Mouse (Mus musculus) layer of hippocampus, adult 9-10 months (tissue): Measurements from ENCODE around the gene Kcnj12.

Source experiments
- DNase-seq: peaks from one replicate; pipeline ENCODE4 v3.0.0; 2022; ENCODE audit warnings: low spot score

Kcnj12 gene

DNA sequence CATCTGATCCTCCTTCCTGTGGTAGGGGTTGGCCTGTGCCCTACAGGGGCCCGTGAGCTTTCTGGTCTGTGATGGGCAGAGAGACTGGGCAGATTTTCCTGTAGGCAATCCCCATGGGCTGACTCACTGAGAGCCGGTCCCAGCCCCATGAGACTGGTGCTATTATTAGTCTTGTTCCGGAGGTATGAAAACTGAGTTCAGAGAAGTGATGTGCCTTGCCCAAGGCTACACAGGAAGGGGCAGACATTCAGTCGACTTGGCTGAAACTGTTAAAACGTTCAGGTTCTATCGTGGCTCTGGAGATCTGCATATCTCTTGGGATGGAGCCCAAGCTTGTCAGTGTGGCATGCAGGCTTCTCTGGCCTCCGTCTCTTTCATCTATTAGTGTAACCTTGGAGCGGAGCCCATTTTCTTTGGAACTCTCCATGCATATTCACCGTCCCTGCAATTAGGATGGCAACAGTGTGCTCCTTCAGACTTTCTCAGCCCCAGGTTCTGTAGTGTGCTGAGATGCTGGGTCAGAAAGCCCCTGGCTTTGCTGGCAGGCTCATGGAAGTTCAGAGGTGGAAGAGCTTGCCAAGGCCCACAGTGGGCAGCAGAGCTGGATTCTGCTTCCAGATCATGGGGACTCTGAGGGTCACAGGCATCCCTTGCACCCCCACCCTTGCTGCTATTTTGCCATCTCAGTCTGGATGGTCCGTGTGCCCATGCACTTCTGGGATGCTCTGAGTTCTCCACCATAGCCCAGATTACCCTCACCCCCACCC, 37.5 kb downstream of the Kcnj12 start:
- DNase-seq = no peak

DNA sequence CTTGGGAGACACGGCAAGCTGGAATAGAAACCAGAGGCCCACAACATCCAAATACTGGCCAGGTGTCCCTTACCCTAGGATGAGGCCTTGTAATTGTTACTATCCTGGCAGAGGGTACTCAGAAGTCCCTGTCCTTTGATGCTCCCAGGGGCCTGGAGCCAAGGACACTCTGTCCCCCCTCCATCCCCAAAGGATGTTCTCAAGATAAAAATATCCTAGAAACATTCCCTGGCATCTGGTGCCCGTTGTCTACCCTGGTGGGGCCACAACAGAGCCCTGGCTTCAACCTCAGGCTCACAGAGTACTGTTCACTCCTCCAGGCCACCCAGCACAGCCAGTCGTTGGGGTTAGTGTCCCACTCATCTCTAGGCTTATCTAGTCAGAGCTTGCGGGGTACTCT, 38.3 kb downstream of the Kcnj12 start:
- no peak for DNase-seq

DNA sequence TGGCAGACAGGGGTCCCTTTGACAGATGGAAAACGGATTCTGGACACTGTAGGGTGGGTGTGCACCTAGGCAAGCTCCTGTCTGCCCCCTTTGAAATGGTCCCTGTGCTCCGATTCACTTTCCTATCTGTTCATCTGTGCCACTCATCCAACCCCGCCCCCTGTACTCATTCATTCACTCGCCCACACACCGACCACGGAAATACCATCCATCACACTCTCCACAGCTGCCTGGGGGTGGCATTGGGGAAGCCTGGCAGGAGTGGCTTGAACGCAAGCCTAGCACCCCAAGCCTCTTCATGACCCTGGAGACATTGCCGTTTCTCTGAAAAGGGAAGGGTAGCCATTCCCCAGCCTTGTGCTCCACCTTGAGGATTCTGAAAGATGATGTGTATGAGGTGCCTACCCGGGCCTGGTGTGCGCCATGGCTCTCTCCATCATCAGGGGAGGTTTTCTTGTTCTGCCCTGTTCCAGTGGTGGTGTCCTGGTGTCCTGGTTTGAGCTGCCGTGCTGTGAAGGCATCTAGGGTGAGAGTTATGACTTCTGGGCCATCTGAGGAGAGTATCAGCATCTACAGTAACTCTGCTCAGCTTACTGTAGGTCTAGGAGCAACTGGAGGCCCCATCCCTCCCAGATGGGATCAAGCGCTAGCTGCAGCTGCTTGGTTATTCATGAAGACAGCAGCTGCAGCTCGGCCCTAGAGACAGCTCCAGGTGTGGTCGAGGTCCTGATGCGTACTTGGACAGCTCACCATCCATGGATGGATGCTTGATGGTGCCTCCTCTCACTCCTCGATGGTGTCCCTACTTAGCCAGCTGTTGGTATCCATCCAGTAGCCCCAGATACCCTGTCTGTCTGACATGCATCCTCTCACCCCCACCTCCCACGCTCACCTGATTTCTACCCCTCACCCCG, 40.4 kb downstream of the Kcnj12 start:
- no peak for DNase-seq

DNA sequence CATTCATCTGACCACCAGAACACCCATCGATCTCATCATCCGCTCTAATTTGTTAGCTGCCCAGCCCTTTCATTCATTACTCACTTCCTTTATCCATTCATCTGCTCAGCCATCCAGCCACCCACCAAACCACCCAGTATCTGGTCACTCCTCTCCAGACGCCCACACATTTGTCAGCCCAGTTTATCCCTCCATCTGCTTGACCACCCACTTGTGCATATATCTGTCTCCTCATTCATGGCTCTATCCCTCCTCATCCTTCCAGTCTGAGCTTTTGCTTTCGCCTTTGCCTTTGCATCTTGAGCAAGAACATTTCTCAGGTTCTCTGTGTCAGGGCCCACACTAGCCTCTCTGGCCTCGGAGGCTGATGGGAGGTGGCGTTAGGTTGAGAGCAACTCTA, 41.1 kb downstream of the Kcnj12 start:
- DNase-seq = no peak

DNA sequence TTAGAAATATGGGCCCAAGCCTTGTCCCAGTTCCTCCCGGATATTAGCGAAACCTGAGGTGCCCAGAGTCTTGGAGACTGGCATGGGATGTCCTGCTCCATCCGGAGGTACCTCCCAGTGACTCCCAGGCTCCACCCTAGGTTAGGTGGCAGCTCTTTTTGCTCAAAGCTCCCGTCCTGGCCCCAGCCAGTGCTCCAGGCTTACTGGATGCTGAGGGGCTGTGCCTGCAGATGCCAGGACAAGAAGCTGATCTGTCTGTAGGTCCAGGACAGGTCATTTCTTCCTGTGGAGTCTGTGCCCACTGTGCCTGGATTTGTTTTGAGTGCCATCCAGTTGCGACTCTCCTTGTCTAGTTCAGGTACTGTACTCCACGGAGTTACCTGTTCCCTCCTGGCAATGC, 43.3 kb downstream of the Kcnj12 start:
- DNase-seq = no peak

DNA sequence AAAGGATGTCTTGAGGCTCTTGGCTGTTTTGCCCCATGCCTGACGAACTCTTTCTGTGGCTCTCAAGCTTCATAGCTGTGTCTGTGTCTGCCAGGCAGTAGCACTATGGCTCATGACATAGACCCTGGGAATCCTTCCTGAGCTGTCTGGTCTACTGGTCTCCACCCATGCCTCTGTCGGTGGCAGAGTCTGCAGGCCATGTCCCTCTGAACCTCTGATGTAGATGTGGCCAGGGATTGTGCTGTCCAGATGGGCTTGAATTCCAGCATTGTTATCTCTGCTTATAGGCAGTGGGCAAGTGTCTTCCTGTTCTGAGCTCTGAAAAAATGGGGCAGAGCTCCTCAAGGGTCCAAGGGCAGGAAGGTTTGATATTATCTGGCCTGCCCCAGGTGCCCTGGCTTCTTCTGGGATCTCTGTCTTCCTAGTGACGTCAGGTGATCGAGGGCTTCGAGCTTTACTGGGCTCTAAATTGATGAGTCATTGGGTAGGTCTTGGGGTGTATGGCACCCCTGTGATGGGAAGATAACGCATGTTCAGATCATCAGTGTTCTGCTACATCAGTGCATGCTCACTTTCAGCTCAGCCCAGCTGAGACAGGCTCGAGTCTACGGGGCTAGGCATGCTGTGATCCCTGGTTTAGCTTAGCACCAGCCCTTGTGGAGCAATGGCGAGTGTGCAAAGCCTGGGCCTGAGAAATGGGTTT, 44.9 kb downstream of the Kcnj12 start:
- DNase-seq = no peak

DNA sequence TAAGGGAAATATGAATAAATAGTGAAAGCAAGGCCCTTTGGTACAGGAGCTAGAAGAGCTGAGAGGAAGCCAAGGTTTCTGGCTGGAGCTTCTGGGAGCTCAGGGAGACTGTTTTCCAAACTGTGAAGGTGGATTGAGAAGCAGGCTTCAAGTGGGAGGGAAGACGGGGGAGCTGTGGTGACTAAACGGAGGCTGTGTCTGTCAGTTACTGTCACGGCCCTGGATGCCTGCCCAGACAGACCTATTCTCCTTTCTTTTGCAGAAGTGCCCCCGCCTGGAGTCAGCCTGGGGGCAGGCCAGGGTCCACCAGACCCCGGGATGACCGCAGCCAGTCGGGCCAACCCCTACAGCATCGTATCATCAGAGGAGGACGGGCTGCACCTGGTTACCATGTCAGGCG, 46.5 kb downstream of the Kcnj12 start:
- no peak for DNase-seq

DNA sequence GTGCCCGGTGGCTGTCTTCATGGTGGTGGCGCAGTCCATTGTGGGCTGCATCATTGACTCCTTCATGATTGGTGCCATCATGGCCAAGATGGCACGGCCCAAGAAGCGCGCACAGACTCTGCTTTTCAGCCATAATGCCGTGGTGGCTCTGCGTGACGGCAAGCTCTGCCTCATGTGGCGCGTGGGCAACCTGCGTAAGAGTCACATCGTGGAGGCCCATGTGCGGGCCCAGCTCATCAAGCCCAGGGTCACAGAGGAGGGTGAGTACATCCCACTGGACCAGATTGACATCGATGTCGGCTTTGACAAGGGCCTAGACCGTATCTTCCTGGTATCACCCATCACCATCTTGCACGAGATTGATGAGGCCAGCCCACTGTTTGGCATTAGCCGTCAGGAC, 47.3 kb downstream of the Kcnj12 start:
- DNase-seq = no peak

DNA sequence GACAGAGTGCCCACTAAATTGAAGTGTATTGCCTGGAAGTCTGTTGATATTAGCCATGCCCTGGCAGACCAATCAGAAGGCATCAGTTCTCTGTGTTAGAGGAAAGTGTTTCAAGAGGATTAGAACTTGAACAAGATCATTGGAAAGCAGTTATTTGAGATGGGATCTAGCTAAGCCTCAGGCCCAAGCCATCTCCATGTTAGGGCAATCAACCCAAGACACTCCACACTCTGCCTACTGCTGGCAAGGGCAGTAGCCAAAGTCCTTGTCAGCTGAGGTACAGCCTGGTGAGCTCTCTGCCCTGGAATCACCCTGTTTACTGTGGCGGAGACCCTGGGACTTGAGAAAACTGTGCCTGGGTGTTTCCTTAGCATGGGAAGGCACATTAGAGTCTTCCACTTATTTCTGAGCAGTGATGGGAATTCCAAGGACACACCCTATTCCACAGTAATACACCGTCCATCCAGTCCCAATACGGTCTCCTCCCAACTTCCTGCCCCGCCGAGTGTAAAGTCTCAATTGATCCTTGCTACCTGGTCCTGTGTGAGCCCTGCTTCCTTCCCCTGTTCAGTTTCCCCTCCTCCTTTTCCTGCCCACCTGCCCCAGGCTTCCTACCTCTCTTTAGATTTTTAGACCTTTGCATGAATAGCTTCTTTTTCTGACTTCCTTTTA, 52.4 kb downstream of the Kcnj12 start:
- no peak for DNase-seq

DNA sequence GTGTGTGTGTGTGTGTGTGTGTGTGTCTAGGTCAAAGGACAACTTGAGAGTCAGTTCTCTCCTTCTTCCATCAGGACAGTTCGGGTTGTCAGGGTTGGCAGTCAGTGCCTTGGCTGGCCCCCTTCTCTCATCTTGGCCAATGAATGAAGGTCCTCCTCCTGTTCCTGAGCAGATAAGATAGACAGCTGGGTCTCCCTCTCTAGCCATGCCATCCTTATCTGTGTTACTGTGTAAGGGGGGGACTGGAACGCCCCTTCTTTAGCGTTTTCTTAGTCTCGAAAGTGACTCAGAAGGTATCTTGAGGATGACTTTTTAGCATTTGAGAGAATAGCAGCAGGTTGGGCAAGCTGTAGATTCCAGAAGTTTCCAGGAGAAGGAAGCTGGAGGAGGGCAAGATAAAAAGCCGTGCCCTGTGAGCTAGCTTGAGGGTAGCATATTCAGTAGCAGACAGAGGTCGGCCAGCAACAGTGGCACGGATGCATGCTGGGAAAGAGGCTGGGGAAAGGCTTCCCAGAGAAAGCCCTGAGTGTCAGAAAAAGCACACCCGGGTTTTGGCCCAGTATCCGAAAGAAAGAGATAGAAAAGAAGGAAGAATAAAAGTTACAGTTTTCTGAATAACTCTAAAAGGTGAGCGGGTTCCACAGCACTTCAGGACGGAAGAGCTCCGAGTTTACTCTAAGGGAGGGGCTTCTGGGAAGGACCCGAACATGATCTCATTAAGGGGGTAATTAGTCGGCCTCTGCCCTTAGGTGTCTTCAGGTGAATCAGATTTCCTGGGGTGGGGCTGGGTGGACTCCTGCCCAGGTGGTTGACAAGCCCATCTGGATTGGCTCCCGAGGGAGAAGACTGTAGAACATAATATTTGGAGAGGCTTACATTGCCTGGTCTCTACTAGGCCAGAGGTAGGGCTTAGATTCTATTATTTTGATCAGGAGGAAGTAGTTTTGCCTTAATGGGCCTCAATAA, 53.3 kb downstream of the Kcnj12 start:
- DNase-seq = no peak

DNA sequence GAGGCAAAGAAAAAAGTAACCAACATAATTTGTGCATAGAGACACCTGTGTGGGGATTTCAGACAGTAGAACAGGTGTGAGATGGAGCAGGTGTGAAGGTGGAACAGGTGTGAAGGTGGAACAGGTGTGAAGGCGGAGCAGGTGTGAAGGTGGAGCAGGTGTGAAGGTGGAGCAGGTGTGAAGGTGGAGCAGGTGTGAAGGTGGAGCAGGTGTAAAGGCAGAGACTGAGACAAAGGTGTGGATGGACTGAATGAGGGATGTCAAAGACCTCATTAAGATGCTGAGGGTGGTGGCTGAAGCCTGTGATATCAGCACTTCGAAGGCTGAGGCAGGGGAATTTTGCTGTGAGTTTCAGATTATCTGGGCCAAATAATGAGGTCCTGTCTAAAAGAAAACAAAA, 59.3 kb downstream of the Kcnj12 start:
- DNase-seq = no peak

DNA sequence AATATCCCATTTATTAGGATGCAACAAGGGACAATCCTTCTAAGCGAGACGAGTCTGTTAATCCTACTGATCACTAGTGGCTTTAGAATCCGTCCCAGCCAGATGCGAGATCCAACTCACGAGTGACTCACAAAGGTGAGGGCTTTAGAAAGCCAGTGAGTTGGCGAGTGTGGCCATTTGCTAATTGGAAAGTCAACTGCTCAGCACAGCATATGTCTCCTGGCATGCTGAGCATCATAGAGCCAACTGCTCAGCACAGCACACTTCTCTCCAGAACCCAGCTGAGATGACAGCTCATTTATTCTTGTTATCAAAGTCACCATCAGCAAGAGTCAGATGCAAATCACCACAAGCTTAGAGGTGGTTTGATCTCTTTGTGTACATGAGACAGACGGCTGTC, 67.8 kb downstream of the Kcnj12 start:
- DNase-seq = no peak

DNA sequence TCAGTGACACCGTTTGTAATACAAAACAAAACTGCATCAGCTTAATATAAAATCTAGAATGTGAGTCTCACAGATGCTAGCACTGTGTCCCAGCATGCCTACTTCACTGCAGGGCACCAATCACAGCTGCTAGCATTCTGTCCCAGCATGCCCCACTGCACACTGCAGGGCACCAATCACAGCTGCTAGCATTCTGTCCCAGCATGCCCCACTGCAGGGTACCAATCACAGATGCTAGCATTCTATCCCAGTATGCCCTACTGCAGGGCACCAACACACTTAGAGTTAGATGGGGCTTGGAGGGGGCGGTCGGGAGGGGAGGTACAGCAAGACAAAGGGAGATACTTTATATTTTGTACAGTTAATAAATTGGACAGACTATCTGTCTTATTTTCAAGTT, 68.8 kb downstream of the Kcnj12 start:
- DNase-seq = no peak

DNA sequence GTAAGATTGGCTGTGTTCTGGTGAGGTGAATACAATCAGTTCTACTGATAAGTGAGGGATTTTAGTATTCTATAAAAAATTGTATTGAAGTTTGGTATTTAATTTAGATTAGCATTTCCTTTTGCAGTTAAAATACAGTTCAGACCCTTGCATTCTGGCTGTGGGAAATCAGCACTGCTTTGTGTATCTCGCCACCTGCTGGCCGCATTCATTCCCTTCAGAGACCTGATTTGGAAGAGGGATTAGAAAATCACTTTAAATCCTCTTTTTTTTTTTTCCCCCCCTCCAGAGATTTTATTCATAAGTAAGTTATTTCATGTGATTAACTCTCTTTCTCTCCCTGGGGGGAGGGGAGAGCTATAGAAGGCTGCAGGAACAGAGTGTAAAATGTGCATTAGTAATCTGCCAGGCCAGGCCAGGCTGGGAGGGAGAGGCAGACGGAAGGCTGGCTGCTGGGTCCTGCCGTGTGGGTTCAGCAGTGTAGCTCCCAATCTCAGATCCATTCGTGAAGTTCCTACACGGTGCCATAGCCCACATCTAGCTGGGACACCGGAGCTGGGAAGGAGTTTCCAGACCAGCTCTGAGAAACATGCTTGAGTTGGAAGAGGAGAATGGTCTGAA, 69.4 kb downstream of the Kcnj12 start:
- peak; percentile 60 for DNase-seq

DNA sequence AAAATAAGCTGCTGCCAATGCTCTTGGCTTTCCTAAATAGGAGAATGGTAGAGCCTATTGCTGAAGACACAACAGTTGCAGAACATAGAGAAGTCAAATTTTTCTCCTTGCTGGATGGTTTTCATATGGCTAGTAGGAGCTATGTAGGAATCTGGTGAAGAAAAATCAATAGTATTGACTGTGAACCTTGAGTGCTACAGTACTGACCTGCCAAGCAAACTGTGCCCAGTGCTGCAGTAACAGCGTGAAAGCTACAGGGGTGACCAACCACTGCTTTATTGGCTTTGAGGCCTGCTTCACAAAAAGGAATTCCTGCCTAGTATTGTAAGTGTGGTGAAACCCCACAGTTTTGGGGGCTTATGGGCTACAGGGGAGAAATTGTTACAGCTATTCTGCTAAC, 75.7 kb downstream of the Kcnj12 start:
- no peak for DNase-seq

DNA sequence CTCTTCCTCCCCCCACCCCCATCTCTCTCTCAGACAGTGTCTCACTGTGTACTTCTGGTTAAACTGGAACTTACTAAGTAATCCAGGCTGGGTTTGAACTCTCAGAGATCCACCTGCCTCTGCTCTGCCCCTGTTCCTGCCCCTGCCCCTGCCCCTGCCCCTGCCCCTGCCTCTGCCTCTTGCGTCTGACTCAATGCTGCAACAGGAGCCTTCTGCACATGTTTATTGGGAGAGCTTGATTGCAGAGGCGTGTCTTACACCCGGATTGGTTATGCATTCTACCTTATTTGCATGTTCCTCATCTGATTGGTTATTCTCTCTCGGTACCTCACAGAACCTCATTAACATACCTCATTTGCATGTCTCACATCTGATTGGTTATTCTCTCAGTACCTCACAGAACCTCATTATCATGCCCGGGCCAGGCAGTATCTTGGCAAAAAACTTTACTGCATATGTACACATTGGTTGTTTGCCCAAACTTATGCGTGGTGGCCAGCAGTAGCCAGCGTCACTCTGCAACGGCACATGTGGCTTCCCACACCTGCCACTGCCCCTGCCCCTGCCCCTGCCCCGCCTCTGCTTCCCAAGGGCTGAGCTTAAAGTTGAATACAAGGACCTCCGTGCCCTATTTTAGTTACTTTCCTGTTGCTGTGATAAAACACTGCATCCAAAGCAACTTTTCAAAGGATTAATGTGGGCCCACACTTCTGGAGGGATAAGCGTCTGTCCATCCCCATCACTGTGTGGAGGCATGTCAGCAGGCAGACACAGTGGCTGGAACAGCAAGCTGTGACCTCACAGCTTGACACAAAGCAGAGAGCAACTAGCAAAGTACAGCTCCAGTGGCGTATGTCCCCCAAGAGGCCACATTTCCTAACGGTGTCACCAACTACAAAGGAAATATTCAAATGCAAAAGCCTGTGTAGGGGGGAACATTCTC, 80.3 kb downstream of the Kcnj12 start:
- DNase-seq = no peak

DNA sequence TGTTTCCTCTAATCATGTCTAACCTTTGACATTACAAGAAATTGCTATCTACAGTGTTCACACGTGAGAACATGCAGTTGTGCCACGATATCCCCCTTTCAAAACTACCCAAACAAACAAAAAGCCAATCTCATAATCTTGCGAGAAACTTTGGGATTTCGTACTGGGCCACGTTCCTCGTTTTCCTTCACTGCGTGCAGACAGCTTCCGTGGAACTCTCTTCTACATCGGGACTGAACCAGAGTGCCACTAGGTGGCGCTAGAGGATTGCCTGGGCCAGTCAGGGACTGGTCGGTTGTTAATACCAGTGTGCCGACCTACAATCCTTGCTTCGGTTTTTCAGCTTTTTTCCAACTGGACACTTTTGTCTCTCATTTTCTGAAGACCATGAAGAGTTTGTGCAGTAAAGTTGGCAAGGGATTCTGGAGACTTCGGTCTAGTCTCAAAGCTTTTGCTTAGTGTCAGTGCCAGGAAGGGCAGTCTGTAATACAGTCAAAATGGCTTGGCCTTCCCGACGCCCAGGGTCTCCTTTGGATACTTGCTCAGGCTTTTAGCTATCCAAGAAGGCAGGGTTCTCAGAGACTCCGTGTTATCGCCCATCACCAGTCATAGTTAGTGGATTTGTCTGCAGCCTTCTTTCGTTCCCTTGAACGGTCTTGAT, 82.0 kb downstream of the Kcnj12 start:
- DNase-seq = peak; percentile 77

DNA sequence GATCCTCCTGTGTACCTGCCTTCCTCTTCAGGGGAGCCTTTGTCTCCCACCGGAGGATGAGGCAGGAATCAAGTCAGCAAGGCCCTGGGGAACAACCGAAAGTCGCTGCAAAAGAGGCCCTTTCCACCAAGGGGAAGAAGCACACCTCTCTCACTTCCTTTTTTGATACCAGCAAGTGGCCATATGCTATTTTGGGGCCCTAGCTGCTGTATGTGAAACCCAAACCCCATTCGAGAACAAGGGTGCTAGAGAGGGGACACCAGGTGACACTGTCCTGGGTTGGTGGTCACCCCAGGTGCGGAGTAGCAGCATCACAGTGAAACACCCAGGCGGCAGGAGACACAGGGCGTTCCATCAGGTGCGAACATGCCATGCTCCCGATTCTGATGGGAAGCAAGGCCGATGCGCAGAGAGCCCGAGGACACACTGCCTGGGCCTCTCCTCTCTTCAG, 86.6 kb downstream of the Kcnj12 start:
- DNase-seq = no peak

DNA sequence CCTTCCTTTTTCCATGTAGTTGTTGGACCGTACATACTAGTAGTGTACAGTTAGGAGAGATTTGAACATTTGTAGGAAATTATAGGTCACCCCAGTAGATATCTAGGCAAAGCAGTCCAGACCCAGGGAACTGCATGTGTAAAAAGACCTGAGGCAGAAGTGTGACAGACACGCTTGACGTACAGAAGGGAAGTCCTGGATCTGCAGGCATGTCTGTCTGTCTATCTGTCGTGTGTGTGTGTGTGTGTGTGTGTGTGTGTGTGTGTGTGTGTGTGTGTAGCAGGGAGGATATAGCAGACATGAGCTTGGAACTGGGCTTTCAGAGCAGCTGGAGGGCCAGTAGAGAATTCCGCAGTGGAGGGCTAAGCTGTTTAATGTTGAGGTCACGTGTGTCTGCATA, 87.3 kb downstream of the Kcnj12 start:
- no peak for DNase-seq
